Mouse (Mus musculus): ENCODE results near the gene Cd28.

DNA sequence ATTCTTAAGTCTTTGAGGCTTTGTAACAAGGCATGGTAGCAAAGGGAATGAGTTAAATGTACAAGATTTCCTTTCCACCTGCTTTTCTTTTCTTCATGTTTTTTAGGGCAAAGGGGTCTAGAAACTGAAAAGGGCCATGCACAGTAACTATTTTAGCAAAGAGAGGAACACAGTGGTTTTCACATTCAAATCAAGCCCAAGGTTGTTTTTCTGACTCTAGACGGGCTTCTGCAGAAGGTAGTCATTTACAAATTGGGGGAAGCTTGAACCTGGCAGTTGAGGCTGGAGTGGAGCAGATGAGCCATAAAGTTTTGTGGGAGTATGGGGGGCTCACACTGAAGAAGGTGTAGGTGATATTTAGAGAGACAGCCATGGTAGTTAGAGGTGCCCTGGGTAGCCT, 88.6 kb downstream of the Cd28 start:
- TF ChIP-seq EP300 (IDR thresholded peaks at IDR 0.05; ENCODE audit: low read depth), result no peak
- no peak for TF ChIP-seq CTCF (IDR thresholded peaks at IDR 0.05; ENCODE audit: low read depth)

All from liver, postnatal 0 days (tissue).